Mouse (Mus musculus): ENCODE measurements around the gene Ankrd13a.

GRCm38 (mm10) chr5:114773211-114773710 is 1.2 kb upstream of the Ankrd13a start:
- TF ChIP-seq CTCF (IDR thresholded peaks at IDR 0.05; ENCODE audit: control insufficient read depth, insufficient read depth, low read length) = no peak
- peak; percentile 52; the same call in 1 of the 2 replicates for TF ChIP-seq POLR2A (IDR thresholded peaks at IDR 0.05; ENCODE audit: borderline replicate concordance, control insufficient read depth, low read depth, low read length)
